Mouse (Mus musculus) cerebellum, adult 2 months (tissue): ENCODE results near the gene Tprg.

Experiments
- CTCF ChIP-seq: fragments of 200-500 bp; IDR thresholded peaks from 2 replicates; pipeline ENCODE4 v1.5.1; 2011; ENCODE audit warnings: low read depth, mild to moderate bottlenecking, control low read depth, low read length, moderate library complexity, borderline replicate concordance; ENCODE audit not compliant: insufficient read depth
- POLR2A ChIP-seq: fragments of 200-500 bp; IDR thresholded peaks from 2 replicates; pipeline ENCODE4 v1.6.1; 2011; ENCODE audit warnings: low read length, control low read depth, borderline replicate concordance; ENCODE audit not compliant: insufficient read depth

DNA sequence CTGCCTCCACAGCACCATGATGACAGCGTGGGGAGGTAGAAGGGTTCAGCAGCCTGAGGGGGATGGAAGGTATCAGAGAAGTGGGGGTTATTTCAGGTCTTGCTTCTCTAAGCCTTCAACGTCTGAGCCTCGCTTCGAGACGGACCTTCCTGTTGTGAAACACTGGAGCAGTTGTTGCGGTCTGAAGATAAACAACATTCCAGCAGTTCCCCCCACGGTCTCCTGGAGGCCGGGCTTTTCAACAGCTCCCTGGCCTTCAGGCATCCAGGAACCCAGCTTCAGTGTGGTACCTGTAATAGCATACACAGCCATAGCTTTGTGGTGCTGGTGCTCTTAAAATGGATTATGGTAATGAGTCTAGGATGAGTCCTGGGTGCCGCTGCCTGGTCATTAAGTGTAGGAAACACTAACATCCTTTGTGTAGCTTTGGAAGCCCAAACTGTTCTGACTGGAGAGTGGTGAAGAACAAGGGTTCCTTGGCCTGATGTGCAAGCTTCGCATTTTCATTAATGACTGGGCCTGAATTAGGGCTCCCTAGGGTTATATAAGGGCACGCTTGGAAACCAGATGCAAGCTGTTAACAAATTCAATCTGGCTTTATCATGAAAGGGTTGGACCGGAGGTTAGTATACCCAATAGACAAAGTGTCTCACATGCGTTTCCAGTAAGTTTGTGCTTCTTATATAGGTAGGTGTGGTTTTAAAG, 179.0 kb downstream of the Tprg start:
- TF ChIP-seq CTCF (no peak), POLR2A (no peak)
